Mouse (Mus musculus): ENCODE measurements around the gene L3hypdh.

Gene L3hypdh

DNA sequence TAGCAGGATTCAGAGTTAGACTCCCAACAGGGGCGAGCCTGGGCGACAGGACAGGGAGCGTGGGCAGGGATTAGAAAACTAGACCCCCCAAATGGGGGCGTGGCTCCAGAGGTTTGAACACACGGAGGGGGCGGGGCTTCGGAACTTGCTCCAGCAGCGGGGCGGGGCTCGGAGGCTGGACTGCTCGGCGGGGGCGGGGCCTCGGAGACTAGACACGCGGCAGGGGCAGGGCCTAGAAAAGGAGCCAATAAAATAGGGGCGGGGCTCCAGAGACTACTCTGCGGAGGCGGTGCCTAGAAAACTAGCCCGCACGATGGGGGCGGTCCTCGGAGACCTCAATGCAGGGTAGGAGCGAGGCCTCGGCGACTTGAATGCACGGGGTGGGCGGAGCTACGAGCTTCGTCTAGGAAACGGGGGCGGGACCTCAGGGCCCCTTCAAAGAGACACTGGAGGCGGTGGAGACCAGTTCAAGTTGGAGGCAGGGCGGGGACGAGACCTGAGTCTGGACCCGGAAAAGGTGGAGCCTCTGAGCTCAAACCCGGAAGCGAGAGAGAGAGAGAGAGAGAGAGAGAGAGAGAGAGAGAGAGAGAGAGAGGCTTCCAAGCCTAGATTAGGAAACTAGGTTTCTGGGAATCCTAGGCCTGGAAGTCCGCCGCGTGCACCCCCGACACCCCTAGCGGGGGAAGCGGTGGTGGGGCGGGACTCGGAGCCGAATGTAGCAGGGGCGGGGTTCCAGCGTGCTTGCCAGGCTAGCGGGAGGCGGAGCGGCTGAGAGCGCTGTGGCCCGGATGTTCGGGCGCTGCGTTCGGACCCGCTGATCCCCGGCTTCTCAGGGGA is at the start of gene L3hypdh, which contains the start of gene Jkamp:
TSS of gene L3hypdh (minus strand) at position 111 of the 837 bp plus-strand sequence.
TSS of gene Jkamp (plus strand) at position 261 of the 837 bp plus-strand sequence.
- peak; percentile 99 for DNase-seq (ENCODE audit: low read depth, low spot score)

- DNase-seq (ENCODE audit: low read depth, low spot score), result peak; percentile 40
These were observed 44.0 kb upstream of the L3hypdh start for GRCm38 (mm10) chr12:72129203-72129602.

DNA sequence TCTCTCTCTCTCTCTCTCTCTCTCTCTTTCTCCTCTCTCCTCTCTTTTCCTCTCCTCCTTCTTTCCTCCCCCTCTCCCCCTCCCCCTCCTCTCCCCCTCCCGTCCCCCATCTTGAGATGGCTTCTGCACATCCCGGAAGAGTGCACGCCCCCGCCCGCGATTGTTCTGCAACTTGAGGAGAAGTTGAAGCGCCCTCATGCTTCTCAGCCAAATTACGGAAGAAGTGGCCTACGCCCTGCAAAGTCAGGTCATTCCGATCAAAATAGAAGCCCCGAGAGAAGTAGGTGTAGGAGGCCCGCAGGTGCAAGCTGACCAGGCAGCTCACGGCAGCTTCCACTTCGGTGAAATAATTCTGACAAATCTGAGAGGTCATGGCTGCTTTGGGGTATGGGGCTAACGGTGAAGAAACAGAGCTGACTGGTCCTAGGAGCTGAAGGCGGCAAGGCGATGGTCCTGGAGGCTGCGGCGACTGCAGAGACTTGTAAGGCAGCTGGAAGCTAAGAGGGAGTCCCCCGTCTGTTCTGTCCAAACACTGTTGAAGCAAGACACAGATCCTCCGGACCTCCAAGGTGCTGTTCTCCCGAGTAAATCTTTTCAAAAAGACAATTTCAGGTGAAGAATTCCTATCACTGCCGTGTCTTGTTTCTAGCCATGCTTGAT is 30.6 kb upstream of the L3hypdh start:
- no peak for DNase-seq (ENCODE audit: low read depth, low spot score)

DNA sequence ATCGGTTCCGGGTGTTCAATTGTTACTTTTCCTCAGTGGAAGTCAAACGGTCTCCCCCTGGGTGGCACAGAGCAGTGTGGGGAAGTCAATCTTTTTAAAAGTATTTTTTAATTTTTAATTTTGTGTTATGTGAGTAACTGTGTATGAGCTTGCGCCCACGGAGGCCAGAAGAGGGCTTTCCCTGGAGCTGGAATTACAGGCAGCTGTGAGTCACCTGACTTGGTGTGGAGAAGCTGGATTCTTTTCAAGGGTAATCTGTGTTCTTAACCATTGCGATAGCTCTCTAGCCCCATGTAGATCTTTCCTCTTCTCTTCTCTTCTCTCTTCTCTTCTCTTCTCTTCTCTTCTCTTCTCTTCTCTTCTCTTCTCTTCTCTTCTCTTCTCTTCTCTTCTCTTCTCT is 29.9 kb upstream of the L3hypdh start:
- DNase-seq (ENCODE audit: low read depth, low spot score), result no peak

DNA sequence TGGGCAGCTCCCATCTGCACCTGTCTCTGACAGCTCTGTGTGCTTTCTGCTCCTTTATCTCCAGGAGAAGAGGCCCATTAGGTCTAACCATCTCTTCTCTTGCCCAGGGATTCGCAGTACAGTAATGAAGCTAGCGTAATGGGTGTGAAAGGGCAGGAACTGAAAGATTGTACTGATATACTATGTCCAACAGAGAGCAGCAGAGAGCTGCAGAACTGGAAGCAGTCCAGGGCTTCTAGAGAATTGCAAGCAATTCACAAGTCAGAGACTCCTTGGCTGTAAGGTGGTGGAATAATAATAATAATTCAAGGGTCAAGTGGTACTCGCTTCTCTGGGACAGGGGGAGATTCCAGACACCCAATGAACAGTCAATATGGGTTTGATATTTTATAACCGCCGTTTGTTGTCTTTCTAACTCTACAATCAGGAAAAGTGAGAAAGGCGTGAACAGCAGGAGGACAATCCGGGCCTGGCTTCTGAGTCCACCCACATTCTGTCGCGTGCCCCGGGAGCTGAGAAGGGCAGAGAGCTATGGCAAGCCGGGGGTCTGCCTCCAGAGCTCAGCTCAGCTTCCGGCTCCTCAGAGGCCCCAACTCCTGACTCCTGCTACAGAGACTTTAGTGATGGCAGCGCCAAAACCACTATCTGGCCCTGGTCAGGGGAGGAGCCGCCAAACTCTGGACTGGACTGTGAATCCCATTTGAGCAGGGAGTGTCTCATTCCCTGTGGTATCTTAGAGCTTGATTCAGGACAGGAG is 19.5 kb upstream of the L3hypdh start:
- DNase-seq (ENCODE audit: low read depth, low spot score), result peak; percentile 92

DNA sequence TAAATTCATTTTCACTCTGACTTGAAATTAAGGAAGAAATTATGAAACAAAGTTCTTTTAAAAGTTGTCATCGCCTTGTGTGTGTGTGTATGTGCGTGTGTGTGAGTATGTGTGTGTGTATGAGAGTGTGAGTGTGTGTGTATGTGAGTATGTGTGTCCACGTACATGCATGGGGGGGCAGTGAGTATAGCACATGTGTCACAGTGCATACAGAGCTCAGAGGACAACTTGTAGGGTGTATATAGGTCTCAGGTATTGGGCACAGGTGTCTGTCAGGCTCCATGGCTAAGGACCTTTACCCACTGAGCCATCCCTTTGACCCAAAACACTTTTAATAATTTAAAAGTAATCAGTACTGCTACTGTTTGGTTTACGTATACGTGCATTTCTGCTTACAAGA is 18.8 kb upstream of the L3hypdh start:
- no peak for DNase-seq (ENCODE audit: low read depth, low spot score)

DNA sequence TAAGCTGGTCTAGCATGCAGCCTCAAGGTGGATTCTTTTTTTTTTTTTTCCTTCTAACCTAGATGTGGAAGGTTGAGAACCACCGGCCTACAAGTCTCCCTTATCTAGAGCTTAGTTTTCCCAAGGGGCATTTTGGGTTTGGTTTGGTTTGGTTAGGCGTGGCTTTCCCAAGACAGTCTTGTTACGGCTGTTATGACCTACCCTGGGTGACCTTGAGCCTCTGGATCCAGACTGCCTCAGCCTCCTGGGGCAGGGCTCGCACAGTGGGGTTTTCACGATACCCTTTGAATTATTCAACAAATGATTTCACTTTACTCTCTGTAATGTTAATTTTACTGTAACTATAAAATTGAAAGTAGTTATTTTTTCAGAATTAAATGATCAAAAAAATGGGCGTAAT is 17.5 kb upstream of the L3hypdh start:
- DNase-seq (ENCODE audit: low read depth, low spot score), result no peak

GRCm38 (mm10) chr12:72096966-72097365 is 11.7 kb upstream of the L3hypdh start:
- no peak for DNase-seq (ENCODE audit: low read depth, low spot score)

GRCm38 (mm10) chr12:72089802-72090201 is 4.6 kb upstream of the L3hypdh start:
- no peak for DNase-seq (ENCODE audit: low read depth, low spot score)

DNA sequence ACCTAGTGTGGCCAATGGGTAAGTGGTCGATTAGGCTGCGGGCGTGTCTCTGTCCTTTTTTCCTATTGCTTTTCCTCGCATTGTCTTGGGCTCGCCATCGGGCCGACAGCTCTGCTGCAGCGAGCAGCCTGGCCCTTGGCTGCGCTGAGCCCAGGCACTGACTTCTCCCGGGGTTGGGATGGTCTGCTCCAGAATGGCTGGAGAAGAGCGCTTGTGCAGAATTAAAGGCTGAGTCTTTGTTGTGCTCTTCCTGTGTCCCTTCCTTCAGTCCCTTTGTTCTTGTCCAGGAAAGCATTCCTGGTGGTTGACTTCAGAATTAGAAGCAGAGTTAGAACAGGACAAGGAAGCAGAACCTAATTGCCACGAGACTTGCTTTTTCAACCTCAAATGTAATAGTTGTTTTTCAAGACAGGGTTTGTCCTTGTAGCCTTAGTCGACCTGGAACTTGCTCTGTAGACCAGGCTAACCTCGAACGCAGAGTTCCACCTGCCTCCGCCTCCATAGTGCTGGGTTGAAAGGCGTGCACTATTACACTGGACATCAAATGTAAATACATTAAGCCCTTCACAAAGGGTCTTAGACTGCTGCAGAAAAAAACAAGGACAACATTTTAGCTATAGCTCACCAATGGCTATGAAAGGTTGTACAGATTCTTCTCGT is 1.1 kb upstream of the L3hypdh start:
- DNase-seq (ENCODE audit: low read depth, low spot score), result no peak

DNA sequence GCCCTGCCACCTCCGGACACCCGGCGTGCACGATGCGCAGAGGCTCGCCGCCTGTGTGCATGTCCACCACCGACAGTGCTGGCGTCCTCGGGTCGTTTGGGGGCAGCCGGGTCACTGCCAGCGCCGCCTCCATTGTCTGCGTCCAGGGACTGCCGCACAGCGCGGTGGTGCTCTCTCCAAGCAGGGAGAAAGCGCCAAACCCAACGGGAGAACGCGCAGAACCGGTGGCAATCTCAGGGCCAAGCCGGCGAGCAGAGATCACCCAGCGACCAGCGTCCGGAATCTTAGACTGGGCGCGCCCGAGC is 263 bp downstream of the L3hypdh start:
- no peak for DNase-seq (ENCODE audit: low read depth, low spot score)

DNA sequence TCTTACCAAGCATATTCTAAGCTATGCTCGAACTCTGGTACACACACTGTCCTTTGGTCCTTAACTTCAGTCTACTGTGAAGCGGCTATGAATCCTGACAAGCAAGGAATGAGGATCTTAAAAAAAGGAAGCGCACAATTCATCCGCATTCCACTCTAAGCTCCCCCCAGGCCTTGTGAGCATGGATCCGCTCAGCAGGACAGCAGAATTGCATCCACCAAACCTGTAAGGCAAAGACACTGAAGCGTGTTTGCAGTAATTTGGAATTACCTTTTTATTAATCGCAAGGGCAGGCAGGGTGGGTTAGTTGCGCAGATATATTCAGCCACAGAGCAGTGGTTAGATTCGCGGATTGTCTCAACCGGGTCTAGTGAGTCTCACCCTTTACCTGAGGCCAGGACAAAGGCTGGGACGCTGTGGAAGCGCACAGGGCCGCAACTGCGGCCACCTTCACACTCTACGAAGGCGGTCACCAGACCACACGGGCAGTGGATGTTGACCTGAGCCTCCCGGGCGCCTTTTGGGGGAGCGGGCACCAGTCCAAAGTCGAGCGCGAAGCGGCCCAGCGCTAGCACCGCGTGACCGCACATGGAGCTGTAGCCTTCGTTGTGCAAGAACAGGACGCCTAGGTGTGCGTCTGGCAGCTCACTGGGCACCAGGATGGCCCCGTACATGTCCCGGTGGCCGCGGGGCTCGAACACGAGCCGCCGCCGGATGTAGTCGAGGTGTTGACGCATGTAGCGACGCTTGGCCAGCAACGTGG is 797 bp downstream of the L3hypdh start:
- DNase-seq (ENCODE audit: low read depth, low spot score), result peak; percentile 44

DNA sequence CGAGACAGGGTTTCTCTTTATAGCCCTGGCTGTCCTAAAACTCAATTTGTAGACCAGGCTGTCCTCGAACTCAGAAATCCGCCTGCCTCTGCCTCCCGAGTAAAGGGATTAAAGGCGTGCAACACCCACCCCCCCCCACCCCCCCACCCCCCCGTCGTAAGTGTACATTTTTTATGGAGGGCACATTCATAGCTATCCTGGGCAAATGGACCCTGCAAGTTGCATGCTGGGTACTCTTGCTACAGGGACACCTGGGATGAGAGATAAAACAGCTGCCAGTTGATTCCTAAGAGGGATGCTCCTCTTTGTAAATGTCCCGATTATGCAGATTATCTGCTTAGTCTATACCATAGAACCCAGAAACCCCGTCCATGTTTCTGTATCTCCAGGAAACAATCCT is 2.0 kb downstream of the L3hypdh start:
- DNase-seq (ENCODE audit: low read depth, low spot score), result no peak

- DNase-seq (ENCODE audit: low read depth, low spot score), result no peak
These were observed 2.9 kb downstream of the L3hypdh start for GRCm38 (mm10) chr12:72082370-72082769.

- DNase-seq (ENCODE audit: low read depth, low spot score), result no peak
These were observed 3.3 kb downstream of the L3hypdh start for GRCm38 (mm10) chr12:72081961-72082360.

DNA sequence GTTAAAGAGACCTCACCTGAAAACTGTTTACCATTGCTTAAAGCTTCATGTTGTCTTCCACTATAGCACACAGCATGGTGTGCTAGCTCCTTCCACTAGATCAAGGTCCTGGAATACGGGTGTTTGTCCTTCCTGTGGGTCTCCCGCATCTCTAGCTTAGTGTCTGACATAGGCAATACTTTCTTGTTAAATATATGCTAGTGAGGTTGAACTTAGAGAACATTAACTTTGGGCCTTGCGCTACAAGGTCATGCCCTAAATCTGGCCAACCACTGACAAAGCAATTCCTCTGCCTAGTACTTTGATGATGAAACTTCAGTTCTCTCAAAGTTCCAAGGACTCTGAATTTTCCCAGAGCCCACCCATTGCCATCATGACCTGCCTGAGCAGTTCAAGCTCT is 7.0 kb downstream of the L3hypdh start:
- DNase-seq (ENCODE audit: low read depth, low spot score), result no peak

GRCm38 (mm10) chr12:72070327-72071269 is 14.6 kb downstream of the L3hypdh start, which contains the start of gene Gpr135:
TSS of gene Gpr135 (minus strand) at chr12:72071125.
- peak; percentile 95 for DNase-seq (ENCODE audit: low read depth, low spot score)

- peak; percentile 39 for DNase-seq (ENCODE audit: low read depth, low spot score)
These were observed 15.5 kb downstream of the L3hypdh start for GRCm38 (mm10) chr12:72069626-72070326.

DNA sequence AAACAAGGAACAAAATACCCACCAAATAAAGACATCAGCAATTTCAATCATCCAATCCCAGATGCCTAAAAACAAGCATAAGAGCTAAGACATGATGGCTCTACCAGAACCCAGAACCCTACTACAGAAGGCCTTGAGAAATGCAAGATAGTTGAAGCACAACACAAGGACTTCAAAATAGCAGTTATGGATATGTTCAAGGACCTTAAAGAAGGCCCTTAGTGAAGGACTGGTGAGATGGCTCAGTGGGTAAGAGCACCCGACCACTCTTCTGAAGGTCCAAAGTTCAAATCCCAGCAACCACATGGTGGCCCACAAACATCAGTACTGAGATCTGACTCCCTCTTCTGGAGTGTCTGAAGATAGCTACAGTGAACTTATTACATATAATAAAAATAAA is 27.5 kb downstream of the L3hypdh start:
- DNase-seq (ENCODE audit: low read depth, low spot score), result no peak

Data from brain, adult 2 months (tissue).